Mouse (Mus musculus) right cerebral cortex, adult 18-20 months (tissue): ENCODE results near the gene Pheta1.

Experiments
- DNase-seq: peaks from one replicate; pipeline ENCODE4 v3.0.0; 2022; ENCODE audit warnings: mixed read lengths

The Pheta1 gene

DNA sequence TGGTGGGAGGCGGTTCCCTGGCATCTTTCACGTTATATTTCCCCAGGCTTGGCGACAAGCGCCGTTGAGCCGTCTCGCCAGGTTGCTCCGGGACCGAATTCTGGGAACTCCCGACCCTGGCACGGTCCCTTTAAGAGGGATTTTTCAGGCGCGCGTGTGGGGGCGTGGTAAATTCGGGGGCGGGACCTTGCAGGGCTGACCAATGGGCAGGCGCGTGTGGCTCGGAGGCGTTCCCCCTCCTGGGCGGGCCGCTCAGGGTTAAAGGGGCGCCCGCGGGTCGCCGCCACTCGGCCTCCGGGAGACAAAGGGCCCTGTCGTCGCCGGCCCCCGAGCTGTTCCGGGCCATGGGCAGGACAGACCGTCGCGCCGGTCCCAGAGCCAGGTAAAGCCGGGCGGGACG lies at the start of gene Pheta1:
Gene Pheta1 (plus strand): TSS at position 242 of the 400 bp plus-strand sequence.
- DNase-seq, result peak; percentile 91

DNA sequence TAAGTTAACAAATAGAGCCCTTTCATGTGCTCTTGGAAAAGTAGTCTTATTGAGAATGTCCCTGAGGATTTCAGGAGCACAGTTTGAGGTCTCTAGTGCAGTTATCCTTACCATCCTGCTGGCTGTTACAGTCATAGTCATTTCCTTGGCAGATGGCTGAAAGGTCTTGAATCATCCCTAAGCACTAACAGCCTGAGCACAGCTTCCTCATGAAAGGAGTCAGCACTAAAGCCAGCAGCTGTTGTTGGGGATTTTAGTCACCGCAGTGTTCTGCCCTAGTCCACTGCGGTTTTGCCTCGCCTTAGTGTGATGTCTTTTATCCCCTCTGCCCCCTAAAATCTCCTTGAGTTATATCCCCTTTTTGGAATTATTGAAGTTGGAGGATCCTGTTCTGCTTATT lies 41.6 kb upstream of the Pheta1 start:
- DNase-seq, result no peak

DNA sequence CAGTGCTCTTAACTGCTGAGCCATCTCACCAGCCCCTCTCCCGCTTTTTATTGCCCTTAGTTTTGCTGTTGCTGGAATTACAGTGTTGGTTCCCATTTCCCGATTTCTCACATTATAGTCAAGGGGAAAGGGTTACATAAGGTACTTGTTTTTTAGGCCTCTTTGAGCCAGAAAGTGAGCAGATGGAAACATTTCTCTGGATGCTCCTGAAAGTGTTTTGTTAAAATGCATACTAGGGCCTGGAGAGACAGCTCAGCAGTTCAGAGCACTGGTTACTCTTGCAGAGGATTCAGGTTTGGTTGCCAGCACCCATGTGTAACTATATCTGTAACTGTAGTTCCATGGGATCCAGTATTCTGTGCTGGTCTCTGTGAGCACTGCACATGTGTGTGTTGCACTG lies 40.6 kb upstream of the Pheta1 start:
- no peak for DNase-seq

DNA sequence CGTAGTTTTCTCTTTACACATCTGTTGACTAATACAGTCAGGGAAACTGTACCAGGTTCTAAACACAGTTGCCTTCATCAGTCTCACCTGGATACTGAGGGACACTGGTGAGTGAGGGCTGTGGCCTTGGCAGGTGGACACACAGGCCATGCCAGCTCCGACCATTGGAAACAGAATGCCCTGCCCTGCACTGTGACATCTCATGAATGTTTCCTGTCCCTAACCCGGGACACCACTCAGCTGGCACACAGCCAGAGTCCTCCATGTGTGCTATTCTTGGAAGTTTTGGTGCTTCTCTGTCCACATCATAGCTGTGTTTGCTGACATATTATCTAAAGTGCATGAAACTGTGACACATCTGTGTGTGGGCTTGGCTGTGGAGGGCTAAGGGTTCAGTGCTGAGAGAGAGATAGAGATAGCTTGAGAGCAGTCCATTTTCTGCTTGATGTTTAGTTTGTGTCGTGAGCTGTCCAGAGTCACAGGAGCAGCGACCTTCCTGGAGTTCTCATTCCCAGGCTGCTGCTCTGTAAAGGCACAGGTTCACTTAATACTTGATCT lies 39.0 kb upstream of the Pheta1 start:
- DNase-seq, result no peak

DNA sequence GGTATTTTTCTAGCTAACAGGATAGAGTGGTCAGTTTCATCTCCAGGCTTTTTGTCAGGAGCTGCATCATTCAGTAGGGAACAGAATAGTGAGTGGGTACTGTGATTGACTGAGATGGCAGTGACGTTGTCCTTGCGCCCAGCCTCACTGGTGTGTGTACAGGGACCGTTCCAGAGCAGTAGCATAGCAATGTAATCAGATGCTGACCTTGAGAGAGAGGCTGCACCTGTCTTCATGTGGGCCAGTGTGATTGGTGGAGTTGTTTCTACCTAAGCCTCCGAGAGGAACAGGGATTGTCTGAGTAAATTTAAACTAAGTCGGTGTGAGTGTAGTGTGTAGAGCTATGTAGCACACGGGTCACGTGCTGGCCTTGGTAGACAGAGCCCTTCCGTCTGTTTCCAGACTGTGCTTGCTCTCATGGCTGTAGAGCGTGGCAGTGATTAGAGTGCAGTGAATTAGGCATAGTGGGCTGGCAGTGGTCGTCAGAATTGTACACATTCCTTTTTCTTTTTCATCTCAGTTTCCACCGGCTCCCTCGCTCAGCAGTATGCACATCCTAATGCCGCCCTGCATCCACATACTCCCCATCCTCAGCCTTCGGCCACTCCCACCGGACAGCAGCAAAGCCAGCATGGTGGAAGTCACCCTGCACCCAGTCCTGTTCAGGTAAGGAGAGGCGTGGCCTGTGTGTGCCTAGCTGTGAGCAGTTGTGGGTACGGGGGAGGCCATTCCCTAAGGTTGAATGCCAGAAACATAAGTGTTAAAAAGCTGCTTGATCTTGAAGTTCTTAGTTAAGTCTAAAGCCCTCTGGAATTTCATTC lies 38.2 kb upstream of the Pheta1 start:
- no peak for DNase-seq

DNA sequence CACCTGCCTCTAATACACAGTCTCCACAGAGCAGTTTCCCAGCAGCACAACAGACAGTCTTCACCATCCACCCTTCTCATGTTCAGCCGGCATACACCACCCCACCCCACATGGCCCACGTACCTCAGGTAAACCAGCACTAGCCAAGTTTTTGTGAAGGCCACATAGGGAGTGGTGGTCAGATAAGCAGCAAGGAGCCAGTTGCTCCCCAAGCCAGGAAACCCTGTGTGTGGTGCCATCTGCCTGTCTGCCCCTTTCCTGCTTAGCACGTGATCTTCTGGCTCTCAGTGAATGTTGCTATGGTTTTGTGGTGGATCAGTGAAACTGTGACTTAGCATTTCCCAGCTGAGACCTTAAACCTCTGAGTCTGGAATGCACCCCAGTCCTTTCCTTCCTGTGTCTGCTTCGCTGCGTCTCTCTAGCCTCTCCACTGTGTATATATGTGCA lies 37.3 kb upstream of the Pheta1 start:
- DNase-seq, result no peak

DNA sequence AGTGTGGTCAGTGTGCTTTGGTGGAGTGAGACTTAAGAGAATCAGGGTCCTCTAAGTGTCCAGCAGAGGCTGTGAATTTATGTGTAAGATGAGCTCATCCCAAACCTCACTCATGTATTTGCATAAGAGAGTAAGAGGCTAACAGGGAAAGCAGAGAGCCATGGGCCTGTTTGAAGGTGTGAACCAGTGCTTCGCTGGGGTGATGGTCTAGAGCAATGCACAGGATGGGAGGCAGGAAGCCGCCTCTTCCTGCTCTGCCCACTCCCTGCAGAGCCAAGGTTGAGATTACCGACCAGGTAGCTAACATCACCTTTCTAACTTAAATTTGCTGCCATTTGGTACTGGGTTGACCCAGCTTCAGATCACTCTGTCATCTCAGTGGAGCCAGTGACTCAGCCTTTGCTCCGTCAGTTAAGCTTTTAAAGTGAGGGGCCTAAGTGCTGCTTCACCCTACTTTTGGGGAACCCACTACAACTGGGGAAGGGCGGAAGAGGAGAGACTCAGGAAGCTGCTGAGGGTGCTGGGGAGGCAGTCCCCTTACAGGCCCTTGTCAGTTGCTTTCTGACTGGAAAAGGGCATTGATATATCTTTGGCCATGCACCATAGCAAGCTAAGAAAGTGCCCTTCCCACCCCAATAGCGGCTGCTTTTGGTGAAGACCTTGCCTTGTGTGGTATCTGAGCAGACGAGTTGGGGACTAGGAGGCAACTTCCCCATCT lies 36.1 kb upstream of the Pheta1 start:
- DNase-seq, result no peak

DNA sequence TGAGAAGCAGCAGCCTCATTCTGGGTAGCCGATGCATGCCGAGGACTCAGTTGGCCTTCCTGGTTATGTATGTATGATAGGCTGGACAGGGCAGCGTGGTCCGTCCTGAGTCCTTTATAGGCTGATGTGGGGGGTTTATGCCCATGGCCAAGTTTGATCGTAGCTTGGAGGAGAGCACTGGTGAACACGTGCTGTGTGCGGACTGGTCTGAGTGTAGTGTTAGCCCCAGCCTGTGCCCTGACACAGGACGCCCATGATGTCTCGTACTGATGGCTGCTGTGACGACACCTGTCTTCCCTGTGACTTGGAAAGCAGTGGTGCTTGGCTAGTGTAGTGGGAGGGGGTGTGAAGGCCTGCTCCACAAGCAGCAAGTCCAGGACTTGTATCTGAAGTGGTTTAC lies 35.0 kb upstream of the Pheta1 start:
- DNase-seq, result no peak

DNA sequence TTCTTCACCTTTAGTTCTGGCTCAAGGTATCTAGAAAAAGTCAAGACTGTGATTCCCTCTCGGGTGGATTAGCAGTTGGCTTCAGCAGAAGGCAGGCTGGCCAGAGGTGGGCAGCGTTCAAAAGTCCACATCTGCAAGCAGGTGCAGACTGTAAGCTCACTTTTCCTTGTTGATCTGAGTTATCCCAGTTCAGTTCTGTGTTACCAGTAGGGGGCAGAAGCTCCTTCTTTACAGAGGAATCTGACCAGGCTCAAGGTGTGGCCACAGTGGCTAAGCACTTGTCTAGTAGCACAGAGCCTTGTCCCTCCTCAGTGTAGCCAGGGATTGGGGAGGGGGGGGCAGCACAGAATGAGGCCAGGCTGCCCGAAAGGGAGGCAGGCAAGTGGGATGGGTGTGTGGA lies 33.7 kb upstream of the Pheta1 start:
- peak; percentile 65 for DNase-seq

DNA sequence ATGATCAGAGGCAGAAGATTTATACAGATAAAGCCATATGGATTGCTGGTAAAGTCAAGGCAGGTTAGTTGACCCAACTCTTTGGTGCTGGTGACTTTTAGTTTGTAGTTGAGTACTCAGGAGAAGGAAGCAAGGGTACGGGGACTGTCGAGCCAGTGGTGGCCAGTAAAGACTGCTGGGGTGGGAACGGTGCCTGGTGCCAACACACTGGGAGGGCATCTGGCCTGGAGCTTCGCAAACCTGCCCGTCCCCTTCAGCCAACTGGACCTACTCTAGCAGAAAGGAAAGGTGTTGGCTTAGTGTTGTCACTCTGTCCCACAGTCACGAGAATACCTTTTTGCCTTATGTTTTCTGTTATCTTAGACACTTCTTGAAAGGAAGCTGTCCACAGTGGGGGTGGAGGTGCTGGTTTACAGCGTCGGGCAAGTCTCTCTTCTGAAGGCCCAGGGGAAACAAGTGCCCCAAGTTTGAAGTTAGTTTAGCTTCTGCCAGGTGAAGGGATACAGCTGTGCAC lies 32.9 kb upstream of the Pheta1 start:
- no peak for DNase-seq

DNA sequence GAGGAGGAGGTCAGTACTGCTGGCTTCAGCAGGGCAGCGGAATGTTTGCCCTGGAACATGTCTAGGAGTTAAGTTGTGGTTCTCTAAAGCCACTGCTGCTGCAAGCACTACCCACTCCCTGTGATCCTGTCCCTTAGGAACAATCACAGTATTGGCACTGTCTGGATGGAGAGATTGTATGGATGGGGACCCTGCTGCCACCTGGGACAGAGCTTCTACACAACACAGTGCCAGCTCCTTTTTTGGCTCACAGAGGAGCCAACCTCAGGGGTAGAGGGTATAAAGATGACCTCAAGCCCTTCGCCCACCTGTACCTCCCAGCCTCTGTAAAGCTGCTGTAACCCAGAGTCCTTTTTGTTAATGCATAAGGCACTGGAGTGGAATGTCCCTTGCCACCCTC lies 32.2 kb upstream of the Pheta1 start:
- DNase-seq, result no peak

DNA sequence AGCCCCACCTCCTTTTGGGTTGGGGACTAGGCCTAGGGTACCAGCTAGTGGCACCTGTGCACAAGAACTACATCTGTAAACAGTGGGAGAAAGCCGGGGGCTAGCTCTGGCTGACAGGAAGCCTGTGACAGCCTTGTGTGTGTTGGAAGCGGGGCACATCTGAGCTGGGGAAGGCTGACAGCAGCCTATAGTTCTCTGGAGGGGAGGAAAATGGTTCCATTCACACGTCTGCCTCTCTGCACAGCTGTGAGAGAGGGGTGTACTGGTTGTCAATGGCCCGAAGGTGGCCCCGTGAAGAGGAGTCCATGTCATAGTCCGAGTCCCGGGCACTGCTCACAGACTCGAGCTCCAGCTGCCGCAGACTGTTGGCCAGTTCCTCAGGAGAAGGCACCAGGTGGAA lies 31.2 kb upstream of the Pheta1 start:
- DNase-seq, result no peak

DNA sequence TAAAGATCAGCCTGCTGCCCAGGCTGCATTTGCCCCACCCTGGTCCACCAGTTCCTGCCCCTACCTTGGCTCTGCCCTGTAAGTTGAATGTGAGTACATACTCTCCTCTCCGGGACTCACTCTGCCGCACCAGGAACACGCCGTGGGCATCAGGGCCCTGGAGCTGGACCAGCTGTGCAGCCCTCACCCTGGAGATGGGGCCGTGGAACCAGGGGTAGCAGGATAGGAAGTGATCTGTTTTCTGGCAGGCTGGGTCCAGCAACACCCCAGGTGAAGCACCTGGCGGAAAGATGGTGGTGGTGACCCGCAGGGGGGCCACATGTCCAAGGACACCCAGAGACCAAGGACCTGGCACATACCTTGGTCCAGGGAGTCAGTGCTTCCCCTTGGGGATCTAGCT lies 30.4 kb upstream of the Pheta1 start:
- DNase-seq, result no peak

DNA sequence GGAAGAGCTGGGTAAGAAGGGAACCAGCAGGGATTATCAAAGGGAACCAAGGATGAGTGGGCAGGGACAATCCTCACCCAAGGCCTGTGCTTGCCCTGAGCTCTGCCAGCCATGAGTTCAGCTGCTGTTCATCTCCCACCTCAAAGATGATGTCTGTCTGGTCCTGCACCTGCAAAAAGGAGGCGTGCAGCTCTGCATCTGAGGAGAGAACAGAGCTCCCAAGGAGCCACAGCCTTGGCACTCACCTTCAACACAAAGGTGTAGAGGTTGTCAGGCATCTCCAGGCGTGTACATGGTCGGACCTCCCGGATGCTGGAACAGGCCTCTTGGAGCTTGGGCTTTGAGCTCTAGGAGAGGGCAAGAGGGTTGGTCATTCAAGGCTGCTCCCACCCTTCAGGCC lies 29.9 kb upstream of the Pheta1 start:
- DNase-seq, result no peak

DNA sequence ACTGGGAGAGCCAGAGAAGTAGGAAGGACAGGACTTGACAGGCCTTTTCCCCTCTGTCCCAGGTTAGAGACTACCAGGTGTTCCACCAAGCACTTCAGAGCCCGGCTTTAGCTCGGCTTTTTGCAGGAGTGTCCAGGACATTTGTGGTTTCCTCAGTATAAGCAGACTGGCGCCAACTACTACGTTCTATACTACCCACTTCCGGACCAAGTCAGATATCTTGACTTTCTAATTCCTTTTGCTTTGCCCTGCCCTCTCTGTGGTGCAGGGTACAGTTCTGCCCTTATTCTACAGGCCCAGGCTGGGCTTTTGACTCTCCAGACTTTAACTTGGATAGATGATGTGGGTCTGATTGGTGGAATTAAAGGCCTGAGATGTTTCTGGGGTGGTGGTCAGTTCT lies 29.2 kb upstream of the Pheta1 start:
- no peak for DNase-seq

DNA sequence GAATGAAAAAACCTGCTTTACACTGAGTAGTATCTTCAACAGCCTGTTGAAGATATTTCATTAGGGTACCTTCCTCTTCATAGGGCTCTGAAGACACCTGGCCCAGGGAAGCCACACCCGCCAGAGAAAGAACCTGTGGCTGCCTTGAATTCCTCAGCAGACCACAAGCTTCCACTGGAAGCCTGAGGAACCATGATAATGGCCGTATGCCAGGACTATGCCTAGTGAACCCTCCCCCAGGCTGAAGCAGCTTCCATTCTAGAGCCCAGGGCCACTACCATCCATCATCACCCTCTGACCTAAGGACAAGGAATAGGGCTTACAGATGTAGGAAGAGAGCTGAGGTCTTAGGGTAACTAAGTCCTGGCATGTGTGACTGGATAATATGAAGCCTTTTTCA lies 28.6 kb upstream of the Pheta1 start:
- DNase-seq, result no peak

DNA sequence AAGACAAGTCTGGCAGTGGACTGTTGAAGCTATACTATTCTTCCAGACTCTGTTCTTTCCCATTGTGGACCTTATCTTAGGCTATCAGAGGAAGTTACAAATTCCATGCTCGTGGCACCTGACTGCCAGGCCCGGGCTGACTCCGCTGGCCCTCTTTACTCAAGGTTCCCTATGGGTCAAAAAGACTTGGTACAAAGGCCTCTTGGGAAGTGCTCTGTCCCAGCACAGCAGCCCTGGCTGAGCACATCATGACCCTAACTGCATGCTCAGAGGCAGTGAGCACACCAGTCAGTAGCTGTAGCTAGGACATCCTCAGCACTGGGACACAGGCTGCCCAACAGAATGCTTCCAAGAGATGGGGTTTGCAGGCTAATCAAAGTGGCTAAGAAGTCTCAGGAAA lies 28.1 kb upstream of the Pheta1 start:
- DNase-seq, result no peak

DNA sequence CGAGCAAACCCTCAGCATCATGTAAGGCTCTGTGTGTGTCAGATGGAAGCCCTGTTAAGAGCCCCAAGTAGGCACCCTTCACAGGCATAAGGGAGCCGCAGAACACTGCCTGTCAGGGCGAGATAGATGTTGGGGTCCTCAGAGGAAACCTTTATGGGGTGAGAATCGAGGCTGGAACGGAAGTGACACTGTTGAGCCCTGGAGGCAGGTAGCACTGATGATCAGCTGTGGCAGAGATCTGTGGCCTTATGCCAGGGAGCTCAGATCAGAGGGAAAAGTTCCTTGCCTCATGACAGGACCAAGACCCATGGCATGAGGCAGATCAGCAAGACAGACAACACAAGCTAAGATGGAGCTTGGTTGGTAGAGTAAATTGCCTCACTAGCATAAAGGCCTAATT lies 27.7 kb upstream of the Pheta1 start:
- DNase-seq, result no peak

DNA sequence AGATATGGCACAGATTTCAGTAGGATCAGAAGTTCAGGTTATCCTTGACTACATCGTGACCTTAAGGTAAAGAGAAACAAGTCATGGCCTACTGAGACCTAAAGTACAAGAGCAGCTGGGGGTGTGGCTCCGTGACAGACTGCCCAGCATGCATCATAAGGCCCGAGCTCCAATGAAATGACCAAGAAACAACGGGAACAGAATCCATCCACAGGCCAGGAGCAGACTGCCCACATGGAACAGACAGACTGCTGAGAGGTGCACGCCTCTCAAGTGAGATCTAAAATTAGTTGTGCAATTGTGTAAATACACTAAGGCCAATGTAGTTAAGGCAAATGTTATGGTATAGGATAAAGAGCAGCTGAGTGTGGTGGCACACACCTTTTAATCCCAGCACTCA lies 27.2 kb upstream of the Pheta1 start:
- no peak for DNase-seq

DNA sequence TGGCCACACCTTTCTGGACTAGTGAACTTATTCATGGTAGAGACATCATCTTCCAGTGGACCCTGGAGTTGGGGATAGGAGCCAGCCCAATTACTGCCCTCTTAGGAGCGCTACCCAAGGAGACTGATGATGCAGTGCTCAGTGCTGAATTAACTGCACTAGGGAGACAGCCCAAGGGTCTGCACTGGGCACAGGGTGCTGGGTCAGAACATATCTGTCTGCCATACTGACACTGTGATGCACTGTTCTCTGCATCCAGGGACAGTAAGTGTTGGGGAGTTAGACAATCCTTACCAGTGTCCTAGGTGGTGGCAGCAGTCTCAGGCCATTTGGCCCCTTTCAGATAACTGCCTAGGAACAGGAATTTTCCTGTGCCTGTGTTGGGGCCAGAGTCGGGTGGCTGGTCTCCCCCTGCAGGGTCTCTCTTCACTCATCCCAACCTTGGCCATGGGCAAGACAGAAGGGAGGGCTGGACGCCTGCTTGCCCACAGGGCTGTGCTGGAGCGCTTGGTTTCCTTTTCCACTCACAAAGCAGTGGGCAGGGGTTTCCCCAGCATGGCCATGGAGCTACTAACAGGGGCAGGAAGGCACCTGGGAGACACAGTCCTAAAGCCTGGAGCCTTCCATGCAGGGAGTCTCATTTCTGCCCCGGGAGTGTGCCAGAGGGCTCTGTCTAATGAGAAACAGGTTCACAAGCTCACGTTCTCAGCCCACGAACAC lies 25.8 kb upstream of the Pheta1 start:
- no peak for DNase-seq

DNA sequence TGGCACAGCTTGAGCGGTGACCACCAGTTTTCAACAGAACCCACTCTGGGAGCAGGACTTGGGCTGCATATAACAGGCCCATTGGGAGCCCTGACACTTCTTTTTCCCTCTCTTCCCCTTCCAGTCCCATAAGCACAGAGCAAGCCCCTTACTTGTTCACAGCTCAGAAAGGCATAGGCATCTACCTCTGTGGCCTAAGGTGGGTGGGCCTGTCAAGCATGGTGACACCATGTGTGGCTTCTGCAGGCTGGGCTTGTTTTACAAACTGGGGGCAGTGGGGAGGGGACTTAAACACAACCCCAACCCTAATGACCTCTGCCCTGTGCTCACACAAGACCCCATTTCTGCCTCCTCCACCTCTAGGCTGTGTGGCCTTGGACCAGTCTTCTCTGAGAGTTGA lies 25.1 kb upstream of the Pheta1 start:
- DNase-seq, result no peak

DNA sequence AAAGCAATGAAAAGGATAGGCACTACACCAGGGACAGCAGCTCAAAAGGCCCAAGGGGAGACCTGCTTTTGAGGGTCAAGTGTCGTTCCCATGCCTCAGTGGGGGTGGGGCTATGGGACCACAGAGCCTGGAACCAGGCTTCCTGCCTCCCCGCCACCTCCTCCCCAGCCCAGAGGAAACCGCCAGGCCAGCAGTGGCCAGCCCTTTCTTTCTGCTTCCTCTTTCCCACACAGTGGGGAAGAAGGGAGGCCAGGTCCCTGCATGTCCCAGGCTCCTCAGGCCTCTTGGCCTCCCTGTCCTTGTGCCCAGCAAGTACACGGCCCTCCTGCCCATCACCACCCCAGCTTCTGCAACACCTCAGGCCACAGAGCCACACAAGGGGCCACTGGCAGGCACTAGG lies 24.7 kb upstream of the Pheta1 start:
- no peak for DNase-seq

DNA sequence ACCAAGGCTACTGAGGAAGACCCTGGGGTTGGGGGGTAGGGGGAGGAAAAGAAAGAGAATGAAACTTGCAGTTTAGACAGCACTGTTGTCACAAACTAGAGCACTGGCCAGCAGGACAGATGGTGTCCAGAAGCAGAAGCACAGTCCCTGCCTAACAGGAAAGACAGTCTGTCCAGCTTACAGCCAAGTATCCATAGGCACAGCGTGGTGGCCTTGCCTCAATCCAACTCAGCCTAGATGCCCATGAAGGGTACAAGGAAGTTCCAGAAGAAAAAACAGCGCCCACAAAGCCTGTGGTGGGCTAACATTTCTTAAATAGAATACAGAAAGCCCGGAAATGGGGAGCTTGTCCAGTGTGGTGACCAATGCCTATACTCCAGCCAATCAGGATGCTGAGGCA lies 23.2 kb upstream of the Pheta1 start:
- DNase-seq, result no peak
